Mouse (Mus musculus) neural tube, embryonic 11.5 days (tissue): ENCODE measurements around the gene Rps9. TPM values are rescaled to one million over a fixed set of nuclear protein-coding genes. Genes with fewer than 3 reads are reported as not detected.
A peak's percentile ranks its signal among the peaks of the same experiment; 100 is the strongest.

Source experiments
- ATAC-seq: fragments of 200-750 bp; cut with Nextera tagmentation; 2 replicates; pipeline ENCODE4 v1.8.0; 2017; ENCODE audit warnings: moderate number of reproducible peaks, mild to moderate bottlenecking, moderate TSS enrichment, moderate library complexity; ENCODE audit not compliant: insufficient read depth, low FRiP score, low TSS enrichment
- DNase-seq: peaks from one replicate; pipeline ENCODE4 v3.0.0-alpha.2; 2015; ENCODE audit warnings: low spot score
- H3K27ac ChIP-seq: fragments of 300-500 bp; sonication (generic); 2 replicates; pipeline ENCODE4 v1.5.1; 2014; ENCODE audit warnings: low read depth, mild to moderate bottlenecking, low read length
- H3K27me3 ChIP-seq: fragments of 300-500 bp; sonication (generic); 2 replicates; pipeline ENCODE4 v1.6.1; 2014; ENCODE audit warnings: mild to moderate bottlenecking, low read length, mixed read lengths; ENCODE audit not compliant: control insufficient read depth, insufficient read depth
- H3K36me3 ChIP-seq: fragments of 300-500 bp; sonication (generic); 2 replicates; pipeline ENCODE4 v1.6.1; 2014; ENCODE audit warnings: mild to moderate bottlenecking, low read length, moderate library complexity, mixed read lengths; ENCODE audit not compliant: control insufficient read depth, insufficient read depth
- H3K4me1 ChIP-seq: fragments of 300-500 bp; sonication (generic); 2 replicates; pipeline ENCODE4 v1.6.1; 2014; ENCODE audit warnings: low read length, mixed read lengths; ENCODE audit not compliant: control insufficient read depth, insufficient read depth
- H3K4me2 ChIP-seq: fragments of 300-500 bp; sonication (generic); 2 replicates; pipeline ENCODE4 v1.6.1; 2014; ENCODE audit warnings: low read depth, mild to moderate bottlenecking, moderate library complexity
- H3K4me3 ChIP-seq: fragments of 300-500 bp; sonication (generic); 2 replicates; pipeline ENCODE4 v1.5.1; 2014; ENCODE audit warnings: low read depth, low read length
- H3K9ac ChIP-seq: fragments of 300-500 bp; sonication (generic); 2 replicates; pipeline ENCODE4 v1.6.1; 2014; ENCODE audit warnings: mild to moderate bottlenecking, low read length
- H3K9me3 ChIP-seq: fragments of 300-500 bp; sonication (generic); 2 replicates; pipeline ENCODE4 v1.6.1; 2016; ENCODE audit warnings: low read length; ENCODE audit not compliant: control insufficient read depth
- WGBS: fragments of 180-500 bp; shearing (Covaris S2); extraction: QIAGEN DNeasy Blood & Tissue Kit; methylation state at CpG from one replicate; pipeline ENCODE4 v1.1.7; 2014; 5-methylcytosine and 5-hydroxymethylcytosine counted together
- polyA plus RNA-seq: library from polyadenylated mRNA; unstranded; fragments of >200 nt; fragmentation: Nextera tagmentation; extraction: Ambion mirVana; gene quantifications from 2 replicates; pipeline ENCODE4 v1.2.1, GENCODE M21; 2014

Gene Rps9
- 1,156 and 1,182 TPM in 2 replicates for polyA plus RNA-seq

DNA sequence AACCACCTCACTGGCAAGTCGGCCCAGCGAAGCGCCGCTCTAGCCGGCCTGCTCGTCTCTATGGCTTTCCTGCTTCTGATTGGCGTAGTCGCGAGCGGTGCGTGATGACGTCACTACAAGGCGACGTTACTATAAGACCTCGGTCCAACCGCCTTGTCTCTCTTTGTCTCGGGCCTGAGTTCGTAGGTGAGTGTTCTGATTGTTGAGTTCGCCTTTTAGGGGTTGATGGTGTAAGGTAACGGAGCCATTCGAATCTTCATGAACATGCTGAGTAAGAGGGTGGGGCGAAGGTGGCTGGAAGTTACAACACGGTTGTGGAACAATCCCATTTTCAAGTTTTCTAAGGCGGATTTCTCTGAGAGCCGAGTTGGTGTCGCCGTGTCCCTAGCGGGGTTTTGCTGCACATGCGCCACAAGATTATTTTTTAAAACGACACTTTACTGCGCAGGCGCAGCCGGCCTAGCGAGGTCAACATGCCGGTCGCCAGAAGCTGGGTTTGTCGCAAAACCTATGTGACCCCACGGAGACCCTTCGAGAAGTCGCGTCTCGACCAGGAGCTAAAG is at the start of gene Rps9:
Gene Rps9, plus strand, starts transcription at position 115 of the 563 bp plus-strand sequence.
- no peaks in the 10 kb centered on the region for H3K9me3 ChIP-seq
- peak; percentile 95 for ATAC-seq
- 2% methylated on average over 42 of the region's 42 CpGs for WGBS
- DNase-seq: peak; percentile 94
- H3K9ac ChIP-seq: peak within 1 kb of the TSS; percentile 86
- H3K36me3 ChIP-seq: peaks cover 7% of the 10 kb centered on the region
- H3K27ac ChIP-seq: peak within 1 kb of the TSS; percentile 67
- H3K4me3 ChIP-seq: peak within 1 kb of the TSS; percentile 92
- peaks cover 5% of the 10 kb centered on the region for H3K4me1 ChIP-seq
- peak within 1 kb of the TSS; percentile 96 for H3K4me2 ChIP-seq
- no peaks in the 10 kb centered on the region for H3K27me3 ChIP-seq

DNA sequence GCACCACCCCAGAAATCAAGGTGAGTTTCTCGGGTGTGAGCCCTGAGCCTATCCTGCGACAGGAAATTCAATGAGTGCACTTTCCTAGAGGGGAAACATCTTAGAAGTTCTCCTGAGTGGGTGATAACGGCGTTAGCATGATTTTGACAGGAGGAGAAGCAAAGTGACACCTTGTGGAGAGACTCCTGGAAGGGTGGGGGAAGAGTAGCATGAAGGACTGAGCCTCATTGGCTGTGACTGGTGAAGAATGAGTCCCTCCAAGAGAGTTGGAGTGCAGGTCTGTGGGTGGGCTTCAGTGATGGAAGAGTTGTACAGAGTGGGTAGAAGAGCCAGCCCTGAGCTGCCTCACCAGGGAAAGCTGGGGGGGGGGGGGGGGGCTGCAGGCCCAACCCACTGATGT is 46.8 kb upstream of the Rps9 start:
- H3K4me3 ChIP-seq: no peak overlapping the region
- H3K4me1 ChIP-seq: no peaks in the 10 kb centered on the region
- H3K27ac ChIP-seq: no peak overlapping the region
- DNase-seq (no peak), ATAC-seq (no peak)
- no peak overlapping the region for H3K4me2 ChIP-seq
- no peaks in the 10 kb centered on the region for H3K27me3 ChIP-seq
- WGBS: 89% methylated on average over 4 of the region's 4 CpGs
- H3K9me3 ChIP-seq: no peaks in the 10 kb centered on the region
- peaks cover 62% of the 10 kb centered on the region for H3K36me3 ChIP-seq
- no peak overlapping the region for H3K9ac ChIP-seq

DNA sequence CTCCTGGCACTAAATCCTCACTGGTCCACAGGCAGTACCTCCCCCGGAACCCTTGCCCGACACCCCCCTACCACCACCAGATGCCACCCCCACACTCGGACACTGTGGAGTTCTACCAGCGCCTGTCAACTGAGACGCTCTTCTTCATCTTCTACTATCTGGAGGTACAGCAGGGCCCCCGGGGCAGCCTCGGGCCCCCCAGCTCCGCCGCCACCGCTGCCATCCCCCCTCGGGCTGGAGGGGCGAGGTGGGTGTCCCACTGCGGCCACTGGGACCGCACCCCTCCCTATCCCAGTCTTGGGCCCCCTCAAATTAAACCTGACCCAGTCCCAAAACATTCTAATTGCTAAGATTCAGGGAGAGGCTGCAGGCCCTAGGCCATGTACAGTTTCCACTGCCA is 45.2 kb upstream of the Rps9 start:
- no peaks in the 10 kb centered on the region for H3K27me3 ChIP-seq
- no peaks in the 10 kb centered on the region for H3K9me3 ChIP-seq
- H3K36me3 ChIP-seq: peaks cover 53% of the 10 kb centered on the region
- WGBS: 95% methylated on average over 14 of the region's 14 CpGs
- DNase-seq (no peak), ATAC-seq (no peak)
- no peak overlapping the region for H3K9ac ChIP-seq
- no peaks in the 10 kb centered on the region for H3K4me1 ChIP-seq
- no peak overlapping the region for H3K4me2 ChIP-seq
- no peak overlapping the region for H3K27ac ChIP-seq
- H3K4me3 ChIP-seq: no peak overlapping the region

DNA sequence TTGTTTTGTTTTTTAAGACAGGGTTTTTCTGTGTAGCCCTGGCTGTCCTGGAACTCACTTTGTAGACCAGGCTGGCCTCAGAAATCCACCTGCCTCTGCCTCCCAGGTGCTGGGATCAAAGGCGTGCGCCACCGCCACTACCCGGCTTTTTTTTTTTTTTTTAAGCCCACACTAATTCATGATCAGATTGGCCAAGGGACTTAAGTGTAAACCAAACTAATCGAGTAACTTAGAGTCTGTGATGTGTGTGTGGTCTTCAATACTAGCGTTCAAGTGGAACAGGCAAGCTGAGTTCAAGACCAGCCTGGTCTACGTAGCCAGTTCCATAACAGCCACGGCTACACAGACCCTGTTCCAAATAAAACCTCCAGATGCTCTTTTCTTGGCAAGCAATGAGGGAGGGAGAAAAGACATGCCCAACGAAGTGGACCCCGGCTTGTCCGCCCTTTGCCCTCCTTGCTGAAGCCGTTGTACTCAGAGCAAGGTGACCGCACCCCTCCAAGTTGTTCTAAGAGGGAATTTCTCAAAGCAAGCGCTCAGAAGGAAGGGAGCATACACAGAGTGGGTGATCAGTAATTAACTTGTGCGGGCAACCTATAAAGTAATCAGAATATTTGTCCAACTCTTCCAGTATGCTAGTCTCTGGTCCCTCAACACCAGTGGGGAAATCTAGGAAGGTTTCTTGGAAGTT is 39.1 kb upstream of the Rps9 start:
- peaks cover 3% of the 10 kb centered on the region; the same call in 1 of the 2 replicates for H3K4me1 ChIP-seq
- ATAC-seq (peak; percentile 17), DNase-seq (peak; percentile 28)
- H3K4me2 ChIP-seq: peak overlapping the region; percentile 73
- no peaks in the 10 kb centered on the region for H3K27me3 ChIP-seq
- peak overlapping the region; percentile 74 for H3K9ac ChIP-seq
- no peaks in the 10 kb centered on the region for H3K9me3 ChIP-seq
- peaks cover 12% of the 10 kb centered on the region for H3K36me3 ChIP-seq
- 34% methylated on average over 15 of the region's 15 CpGs for WGBS
- H3K27ac ChIP-seq: peak overlapping the region; percentile 23
- H3K4me3 ChIP-seq: peak overlapping the region; percentile 57

- H3K36me3 ChIP-seq: peaks cover 8% of the 10 kb centered on the region
- no peaks in the 10 kb centered on the region for H3K27me3 ChIP-seq
- peak within 1 kb of the TSS; percentile 74 for H3K9ac ChIP-seq
- DNase-seq (peak; percentile 93), ATAC-seq (peak; percentile 99)
- H3K9me3 ChIP-seq: no peaks in the 10 kb centered on the region
- peak within 1 kb of the TSS; percentile 57 for H3K4me3 ChIP-seq
- H3K4me2 ChIP-seq: peak within 1 kb of the TSS; percentile 73
- WGBS: 5% methylated on average over 45 of the region's 45 CpGs
- peaks cover 3% of the 10 kb centered on the region; the same call in 1 of the 2 replicates for H3K4me1 ChIP-seq
- H3K27ac ChIP-seq: peak within 1 kb of the TSS; percentile 53
These were observed 38.3 kb upstream of the Rps9 start, which contains the start of gene Leng1 for GRCm38 (mm10) chr7:3665215-3666114. Gene Leng1, minus strand, starts transcription at chr7:3665840.

GRCm38 (mm10) chr7:3666921-3667391 is 36.8 kb upstream of the Rps9 start:
- Histone ChIP-seq H3K4me1 (peaks cover 3% of the 10 kb centered on the region; the same call in 1 of the 2 replicates), H3K9me3 (no peaks in the 10 kb centered on the region), H3K27me3 (no peaks in the 10 kb centered on the region), H3K9ac (0 out of 2 replicates have a peak overlapping the region, but pooled peaks have one; percentile 22), H3K4me3 (no peak overlapping the region), H3K27ac (no peak overlapping the region), H3K4me2 (peak overlapping the region; percentile 9; the same call in 1 of the 2 replicates), H3K36me3 (peaks cover 4% of the 10 kb centered on the region)
- DNase-seq: no peak
- ATAC-seq: no peak
- WGBS: 25% methylated on average over 14 of the region's 14 CpGs

- no peak overlapping the region for H3K4me2 ChIP-seq
- no peaks in the 10 kb centered on the region for H3K9me3 ChIP-seq
- H3K36me3 ChIP-seq: no peaks in the 10 kb centered on the region; the same call in 1 of the 2 replicates
- no peaks in the 10 kb centered on the region for H3K27me3 ChIP-seq
- H3K4me3 ChIP-seq: no peak overlapping the region
- ATAC-seq (peak; percentile 88), DNase-seq (peak; percentile 80)
- WGBS: 71% methylated on average over 10 of the region's 10 CpGs
- no peak overlapping the region for H3K27ac ChIP-seq
- no peaks in the 10 kb centered on the region for H3K4me1 ChIP-seq
- H3K9ac ChIP-seq: no peak overlapping the region
These were observed 29.1 kb upstream of the Rps9 start for GRCm38 (mm10) chr7:3674507-3675227.

GRCm38 (mm10) chr7:3675228-3675548 is 28.6 kb upstream of the Rps9 start:
- no peak overlapping the region for H3K4me2 ChIP-seq
- 79% methylated on average over 3 of the region's 3 CpGs for WGBS
- no peak overlapping the region for H3K4me3 ChIP-seq
- ATAC-seq (no peak), DNase-seq (no peak)
- H3K36me3 ChIP-seq: no peaks in the 10 kb centered on the region; the same call in 1 of the 2 replicates
- H3K27ac ChIP-seq: no peak overlapping the region
- H3K9me3 ChIP-seq: no peaks in the 10 kb centered on the region
- H3K4me1 ChIP-seq: no peaks in the 10 kb centered on the region
- H3K9ac ChIP-seq: no peak overlapping the region
- no peaks in the 10 kb centered on the region for H3K27me3 ChIP-seq
